Mouse (Mus musculus): Measurements from ENCODE around the gene Dntt. TPM values are rescaled to one million over a fixed set of nuclear protein-coding genes. Genes with fewer than 3 reads are reported as not detected.

Dntt gene
- polyA plus RNA-seq, 1 experiment = 9.1 TPM

- peak; percentile 35 for TF ChIP-seq CTCF (IDR thresholded peaks at IDR 0.05; ENCODE audit: control insufficient read depth, insufficient read depth, low read length)
- no peak for TF ChIP-seq POLR2A (IDR thresholded peaks at IDR 0.05; ENCODE audit: borderline replicate concordance, control insufficient read depth, low read depth, low read length)
- Histone ChIP-seq H3K4me3 (replicated peaks; ENCODE audit: control insufficient read depth, low read depth, low read length) (no peak overlapping the region), H3K4me1 (ENCODE audit: control insufficient read depth, insufficient read depth, low read length) (peaks cover 7% of the 10 kb centered on the region), H3K27ac (ENCODE audit: control insufficient read depth, insufficient read depth, low read depth, low read length, poor library complexity) (peak overlapping the region; percentile 32; the same call in 1 of the 2 replicates)
- 68% methylated on average over 3 of the region's 3 CpGs for WGBS
Observed at GRCm38 (mm10) chr19:40999569-40999968, 29.5 kb upstream of the Dntt start.

GRCm38 (mm10) chr19:41003694-41004315 lies 25.3 kb upstream of the Dntt start:
- no peak overlapping the region for H3K27ac ChIP-seq (ENCODE audit: control insufficient read depth, insufficient read depth, low read depth, low read length, poor library complexity)
- H3K4me1 ChIP-seq (ENCODE audit: control insufficient read depth, insufficient read depth, low read length) = peaks cover 3% of the 10 kb centered on the region
- no peak overlapping the region for H3K4me3 ChIP-seq (replicated peaks; ENCODE audit: control insufficient read depth, low read depth, low read length)
- 73% methylated on average over 3 of the region's 3 CpGs for WGBS
- TF ChIP-seq CTCF (IDR thresholded peaks at IDR 0.05; ENCODE audit: control insufficient read depth, insufficient read depth, low read length) (no peak), POLR2A (IDR thresholded peaks at IDR 0.05; ENCODE audit: borderline replicate concordance, control insufficient read depth, low read depth, low read length) (no peak)

DNA sequence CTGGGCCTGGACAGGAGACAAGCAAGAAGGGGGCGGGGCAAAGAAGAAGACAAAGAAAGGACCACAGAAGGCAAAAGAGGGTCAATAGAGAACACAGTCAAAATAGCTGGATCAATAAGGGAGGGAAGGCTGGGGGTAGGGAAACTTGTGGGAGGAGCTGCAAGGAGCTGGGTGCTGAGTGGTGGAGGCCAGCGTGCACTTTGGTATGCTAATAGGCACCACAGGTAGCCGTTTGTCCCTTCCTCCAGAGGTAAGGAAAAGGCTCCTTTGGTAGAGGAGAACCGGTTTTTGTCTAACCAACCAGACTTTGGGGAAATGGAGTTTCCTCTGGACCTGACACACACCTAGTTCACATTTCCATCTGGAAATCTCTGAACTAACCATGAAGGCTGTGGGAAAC lies 22.5 kb upstream of the Dntt start:
- H3K4me3 ChIP-seq (replicated peaks; ENCODE audit: control insufficient read depth, low read depth, low read length) = no peak overlapping the region
- TF ChIP-seq POLR2A (IDR thresholded peaks at IDR 0.05; ENCODE audit: borderline replicate concordance, control insufficient read depth, low read depth, low read length) (no peak), CTCF (IDR thresholded peaks at IDR 0.05; ENCODE audit: control insufficient read depth, insufficient read depth, low read length) (no peak)
- 77% methylated on average over 4 of the region's 4 CpGs for WGBS
- peaks cover 1% of the 10 kb centered on the region; the same call in 1 of the 2 replicates for H3K4me1 ChIP-seq (ENCODE audit: control insufficient read depth, insufficient read depth, low read length)
- H3K27ac ChIP-seq (ENCODE audit: control insufficient read depth, insufficient read depth, low read depth, low read length, poor library complexity) = no peak overlapping the region

- no peak overlapping the region for H3K27ac ChIP-seq (ENCODE audit: control insufficient read depth, insufficient read depth, low read depth, low read length, poor library complexity)
- TF ChIP-seq CTCF (IDR thresholded peaks at IDR 0.05; ENCODE audit: control insufficient read depth, insufficient read depth, low read length) (no peak), POLR2A (IDR thresholded peaks at IDR 0.05; ENCODE audit: borderline replicate concordance, control insufficient read depth, low read depth, low read length) (no peak)
- no peak overlapping the region for H3K4me3 ChIP-seq (replicated peaks; ENCODE audit: control insufficient read depth, low read depth, low read length)
- H3K4me1 ChIP-seq (ENCODE audit: control insufficient read depth, insufficient read depth, low read length) = peaks cover 1% of the 10 kb centered on the region; the same call in 1 of the 2 replicates
- 52% methylated on average over 6 of the region's 6 CpGs for WGBS
Observed at GRCm38 (mm10) chr19:41007326-41007725, 21.7 kb upstream of the Dntt start.

GRCm38 (mm10) chr19:41007733-41008132 lies 21.3 kb upstream of the Dntt start:
- Histone ChIP-seq H3K4me3 (replicated peaks; ENCODE audit: control insufficient read depth, low read depth, low read length) (no peak overlapping the region), H3K4me1 (ENCODE audit: control insufficient read depth, insufficient read depth, low read length) (peaks cover 1% of the 10 kb centered on the region; the same call in 1 of the 2 replicates), H3K27ac (ENCODE audit: control insufficient read depth, insufficient read depth, low read depth, low read length, poor library complexity) (no peak overlapping the region)
- WGBS = 65% methylated on average over 4 of the region's 4 CpGs
- no peak for TF ChIP-seq POLR2A (IDR thresholded peaks at IDR 0.05; ENCODE audit: borderline replicate concordance, control insufficient read depth, low read depth, low read length)
- no peak for TF ChIP-seq CTCF (IDR thresholded peaks at IDR 0.05; ENCODE audit: control insufficient read depth, insufficient read depth, low read length)

DNA sequence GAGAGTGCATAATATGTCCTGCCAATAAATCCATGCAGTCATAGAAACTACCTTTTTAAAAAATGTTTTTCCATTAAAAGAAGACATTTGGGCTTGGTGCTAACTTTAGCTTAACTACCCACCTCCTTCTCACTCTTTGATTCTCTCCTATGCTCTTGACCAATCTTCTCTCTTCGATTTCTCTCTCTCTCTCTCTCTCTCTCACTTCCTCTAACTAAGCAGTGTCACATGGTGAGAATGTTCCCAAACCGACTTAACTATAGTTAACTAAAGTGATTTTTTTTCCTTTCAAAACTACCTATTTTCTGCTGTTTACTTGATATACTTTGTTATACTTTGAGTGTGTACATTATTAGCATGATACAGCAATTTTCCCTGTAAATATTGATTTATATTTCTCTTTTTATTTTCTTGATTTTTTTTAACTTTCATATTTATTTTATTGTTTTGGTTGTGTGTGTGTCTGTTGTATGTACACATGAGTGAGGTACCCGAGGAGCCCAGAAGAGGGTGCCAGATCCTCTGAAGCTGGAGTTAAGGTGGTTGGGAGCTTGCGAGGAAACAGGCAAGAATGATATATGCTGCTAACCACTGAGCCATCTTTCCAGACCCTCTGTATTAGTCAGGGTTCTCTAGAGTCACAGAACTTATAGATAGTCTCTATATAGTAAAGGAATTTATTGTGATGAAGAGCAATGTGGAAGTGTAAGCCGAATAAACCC lies 20.2 kb upstream of the Dntt start:
- Histone ChIP-seq H3K4me3 (replicated peaks; ENCODE audit: control insufficient read depth, low read depth, low read length) (no peak overlapping the region), H3K27ac (ENCODE audit: control insufficient read depth, insufficient read depth, low read depth, low read length, poor library complexity) (no peak overlapping the region), H3K4me1 (ENCODE audit: control insufficient read depth, insufficient read depth, low read length) (peaks cover 1% of the 10 kb centered on the region; the same call in 1 of the 2 replicates)
- 66% methylated on average over 5 of the region's 5 CpGs for WGBS
- TF ChIP-seq POLR2A (IDR thresholded peaks at IDR 0.05; ENCODE audit: borderline replicate concordance, control insufficient read depth, low read depth, low read length) (no peak), CTCF (IDR thresholded peaks at IDR 0.05; ENCODE audit: control insufficient read depth, insufficient read depth, low read length) (no peak)

GRCm38 (mm10) chr19:41011676-41012075 lies 17.4 kb upstream of the Dntt start:
- no peak overlapping the region for H3K4me3 ChIP-seq (replicated peaks; ENCODE audit: control insufficient read depth, low read depth, low read length)
- no peak for TF ChIP-seq POLR2A (IDR thresholded peaks at IDR 0.05; ENCODE audit: borderline replicate concordance, control insufficient read depth, low read depth, low read length)
- TF ChIP-seq CTCF (IDR thresholded peaks at IDR 0.05; ENCODE audit: control insufficient read depth, insufficient read depth, low read length) = no peak
- H3K27ac ChIP-seq (ENCODE audit: control insufficient read depth, insufficient read depth, low read depth, low read length, poor library complexity) = no peak overlapping the region
- peaks cover 4% of the 10 kb centered on the region; the same call in 1 of the 2 replicates for H3K4me1 ChIP-seq (ENCODE audit: control insufficient read depth, insufficient read depth, low read length)
- WGBS = 66% methylated on average over 5 of the region's 5 CpGs

GRCm38 (mm10) chr19:41013591-41013990 lies 15.5 kb upstream of the Dntt start:
- Histone ChIP-seq H3K4me3 (replicated peaks; ENCODE audit: control insufficient read depth, low read depth, low read length) (no peak overlapping the region), H3K4me1 (ENCODE audit: control insufficient read depth, insufficient read depth, low read length) (peaks cover 4% of the 10 kb centered on the region; the same call in 1 of the 2 replicates), H3K27ac (ENCODE audit: control insufficient read depth, insufficient read depth, low read depth, low read length, poor library complexity) (no peak overlapping the region)
- 43% methylated on average over 5 of the region's 5 CpGs for WGBS
- TF ChIP-seq CTCF (IDR thresholded peaks at IDR 0.05; ENCODE audit: control insufficient read depth, insufficient read depth, low read length) (no peak), POLR2A (IDR thresholded peaks at IDR 0.05; ENCODE audit: borderline replicate concordance, control insufficient read depth, low read depth, low read length) (no peak)

All from bone marrow, adult 2 months (tissue).